Mouse (Mus musculus): Measurements from ENCODE around the gene Cd93.

Gene Cd93

GRCm38 (mm10) chr2:148443249-148443958 is at the start of gene Cd93:
Cd93 (minus strand) TSS chr2:148443563.
- in situ Hi-C loops (cut with MboI; ENCODE audit: low sequenced_read_pairs), result no loop called here

- in situ Hi-C loops (cut with MboI; ENCODE audit: low sequenced_read_pairs), result no loop called here
Measured at GRCm38 (mm10) chr2:148492108-148492507, 48.7 kb upstream of the Cd93 start.

- in situ Hi-C loops (cut with MboI; ENCODE audit: low sequenced_read_pairs), result no loop called here
Measured at GRCm38 (mm10) chr2:148490150-148490549, 46.8 kb upstream of the Cd93 start.

- in situ Hi-C loops (cut with MboI; ENCODE audit: low sequenced_read_pairs), result no loop called here
Measured at GRCm38 (mm10) chr2:148488885-148489284, 45.5 kb upstream of the Cd93 start.

GRCm38 (mm10) chr2:148485576-148485975 is 42.2 kb upstream of the Cd93 start:
- in situ Hi-C loops (cut with MboI; ENCODE audit: low sequenced_read_pairs), result no loop called here

- in situ Hi-C loops (cut with MboI; ENCODE audit: low sequenced_read_pairs), result no loop called here
Measured at GRCm38 (mm10) chr2:148480376-148480775, 37.0 kb upstream of the Cd93 start.

GRCm38 (mm10) chr2:148478141-148478701 is 34.9 kb upstream of the Cd93 start:
- in situ Hi-C loops (cut with MboI; ENCODE audit: low sequenced_read_pairs), result no loop called here

- in situ Hi-C loops (cut with MboI; ENCODE audit: low sequenced_read_pairs), result no loop called here
Measured at GRCm38 (mm10) chr2:148477346-148477745, 34.0 kb upstream of the Cd93 start.

- in situ Hi-C loops (cut with MboI; ENCODE audit: low sequenced_read_pairs), result no loop called here
Measured at GRCm38 (mm10) chr2:148476576-148476975, 33.2 kb upstream of the Cd93 start.

- in situ Hi-C loops (cut with MboI; ENCODE audit: low sequenced_read_pairs), result no loop called here
Measured at GRCm38 (mm10) chr2:148475879-148476495, 32.6 kb upstream of the Cd93 start.

GRCm38 (mm10) chr2:148469341-148470238 is 26.2 kb upstream of the Cd93 start:
- in situ Hi-C loops (cut with MboI; ENCODE audit: low sequenced_read_pairs), result no loop called here

- in situ Hi-C loops (cut with MboI; ENCODE audit: low sequenced_read_pairs), result no loop called here
Measured at GRCm38 (mm10) chr2:148467921-148468440, 24.6 kb upstream of the Cd93 start.

- in situ Hi-C loops (cut with MboI; ENCODE audit: low sequenced_read_pairs), result no loop called here
Measured at GRCm38 (mm10) chr2:148455341-148455740, 12.0 kb upstream of the Cd93 start.

- in situ Hi-C loops (cut with MboI; ENCODE audit: low sequenced_read_pairs), result no loop called here
Measured at GRCm38 (mm10) chr2:148454014-148454542, 10.7 kb upstream of the Cd93 start.

GRCm38 (mm10) chr2:148453061-148453460 is 9.7 kb upstream of the Cd93 start:
- in situ Hi-C loops (cut with MboI; ENCODE audit: low sequenced_read_pairs), result no loop called here

GRCm38 (mm10) chr2:148451498-148451897 is 8.1 kb upstream of the Cd93 start:
- in situ Hi-C loops (cut with MboI; ENCODE audit: low sequenced_read_pairs), result no loop called here

- in situ Hi-C loops (cut with MboI; ENCODE audit: low sequenced_read_pairs), result no loop called here
Measured at GRCm38 (mm10) chr2:148450616-148451015, 7.3 kb upstream of the Cd93 start.

- in situ Hi-C loops (cut with MboI; ENCODE audit: low sequenced_read_pairs), result no loop called here
Measured at GRCm38 (mm10) chr2:148449659-148450058, 6.3 kb upstream of the Cd93 start.

GRCm38 (mm10) chr2:148446446-148446845 is 3.1 kb upstream of the Cd93 start:
- in situ Hi-C loops (cut with MboI; ENCODE audit: low sequenced_read_pairs), result no loop called here

- in situ Hi-C loops (cut with MboI; ENCODE audit: low sequenced_read_pairs), result no loop called here
Measured at GRCm38 (mm10) chr2:148445616-148446015, 2.3 kb upstream of the Cd93 start.

GRCm38 (mm10) chr2:148444472-148444871 is 1.1 kb upstream of the Cd93 start:
- in situ Hi-C loops (cut with MboI; ENCODE audit: low sequenced_read_pairs), result no loop called here
